Mouse (Mus musculus) testis, adult 2 months (tissue): ENCODE data around the gene Golph3l.

Experiments
- CTCF ChIP-seq: fragments of 200-500 bp; IDR thresholded peaks from 2 replicates; pipeline ENCODE4 v1.5.1; 2012; ENCODE audit warnings: low read depth, mild to moderate bottlenecking, inconsistent platforms, low read length, moderate library complexity; ENCODE audit not compliant: control insufficient read depth, insufficient read depth, insufficient replicate concordance
- POLR2A ChIP-seq: fragments of 200-500 bp; IDR thresholded peaks from 2 replicates; pipeline ENCODE4 v1.6.1; 2012; ENCODE audit warnings: low read depth, mild to moderate bottlenecking, inconsistent platforms, low read length, moderate library complexity; ENCODE audit not compliant: control insufficient read depth

DNA sequence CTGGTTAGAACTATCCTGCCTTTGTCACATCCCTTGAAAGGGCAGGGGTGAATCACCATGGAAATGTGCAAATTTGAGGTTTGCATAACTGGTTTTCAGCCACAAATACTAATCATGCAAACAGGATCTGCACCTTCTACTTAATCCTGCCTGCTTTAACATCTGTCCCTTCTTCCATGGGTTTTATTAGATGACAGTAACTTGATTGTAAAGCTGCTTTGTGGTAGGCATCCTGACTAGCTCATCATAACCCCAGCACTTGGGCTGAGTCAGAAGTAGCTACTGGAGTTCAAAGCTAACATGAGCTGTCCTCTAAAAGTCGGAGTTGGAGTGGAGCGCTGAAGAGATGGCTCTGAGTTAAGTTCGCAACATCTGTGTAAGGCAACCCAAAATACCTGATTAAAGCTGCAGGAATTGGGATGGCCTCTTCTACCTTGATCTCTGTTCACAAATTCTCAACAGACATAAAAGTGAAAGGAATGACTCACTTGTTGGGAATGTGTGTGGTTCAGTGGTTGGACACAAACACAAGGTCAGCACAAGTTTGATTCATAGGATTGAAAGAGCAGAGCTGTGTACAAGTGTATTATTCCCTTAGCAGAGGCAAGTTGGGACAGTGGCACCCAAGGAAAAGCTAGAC, 75.4 kb downstream of the Golph3l start:
- TF ChIP-seq CTCF: no peak
- TF ChIP-seq POLR2A: no peak
